29 mouse cellular contexts compared by ENCODE assay signal in the genomic region with DNA sequence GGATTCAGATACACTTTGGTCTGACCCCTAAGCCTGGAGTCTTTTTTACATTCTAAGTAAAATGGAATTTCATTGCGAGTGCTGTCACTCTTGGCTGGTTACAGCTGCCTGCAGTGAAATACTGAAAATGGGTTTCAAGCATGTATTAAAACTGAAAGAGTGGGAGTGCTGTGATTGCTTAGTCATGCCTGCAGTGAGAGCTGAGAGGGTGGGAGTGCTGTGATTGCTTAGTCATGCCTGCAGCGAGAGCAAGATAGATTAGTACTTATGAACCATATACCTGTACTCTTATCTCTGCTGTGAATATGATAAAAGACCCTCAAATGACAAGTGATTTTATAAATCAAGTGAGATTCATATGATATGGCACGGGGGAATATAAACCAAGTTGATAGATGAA. TPM values are rescaled to one million over a fixed set of nuclear protein-coding genes. Genes with fewer than 3 reads are reported as not detected.
DNase-seq lines count a peak whose midpoint lies in the region; ATAC-seq lines count a peak whose summit lies in the region.
"Had no signal": no experiment of that assay in that cellular context is flagged by ENCODE, and none has a peak within 500 bp of the region (broad histone marks: within the 10 kb centered on the region; RNA-seq: fewer than 3 reads in every experiment).

No protein-coding gene starts in this region.

- ATAC-seq in forebrain, embryonic 16.5 days: peak; percentile 38; the same call in 1 of the 2 replicates
- no peak for ATAC-seq in forebrain, embryonic 12.5 days (ENCODE audit: low FRiP score)
- ATAC-seq: hindbrain, postnatal 0 days; inflammation-experienced regulatory T-cells, adult 6 months; intestine, embryonic 16.5 days; Patski had no signal

- no peak overlapping the region for H3K9ac ChIP-seq in forebrain, embryonic 16.5 days (replicated peaks; ENCODE audit: low read depth, low read length)
- H3K9ac ChIP-seq in forebrain, embryonic 12.5 days: no peak overlapping the region
- H3K9ac ChIP-seq: embryonic facial prominence, embryonic 13.5 days; heart, embryonic 13.5 days; hindbrain, embryonic 14.5 days had no signal

- H3K36me3 ChIP-seq in forebrain, embryonic 16.5 days (ENCODE audit: control insufficient read depth, insufficient read depth): no peaks in the 10 kb centered on the region
- no peaks in the 10 kb centered on the region for H3K36me3 ChIP-seq in forebrain, embryonic 12.5 days (replicated peaks)
- H3K36me3 ChIP-seq: embryonic facial prominence, embryonic 10.5 days; embryonic facial prominence, embryonic 13.5 days; heart, embryonic 10.5 days; heart, embryonic 13.5 days had no signal

- DNase-seq in right cerebral cortex, adult 18-20 months: peak; percentile 31
- DNase-seq in right cerebral cortex, postnatal 36 days (ENCODE audit: low spot score in 2 of 2): no peak
- peak; percentile 67 for DNase-seq in brain, adult 2 months (ENCODE audit: low read depth, low spot score)
- no peak for DNase-seq in spleen, postnatal 4 days (ENCODE audit: low spot score in 2 of 2)
- DNase-seq: adrenal gland, postnatal 10 days; adrenal gland, postnatal 36 days; cerebellum, adult 11-12 months; cerebellum, adult 8-10 months; cerebellum, postnatal 10 days; cerebellum, postnatal 36 days; embryo, embryonic 11 days; gastrocnemius, adult 2 months; gastrocnemius, postnatal 14 days; heart, adult 18-20 months; heart, postnatal 14 days; heart, postnatal 4 days; kidney, adult 18-20 months had no signal

- no peaks in the 10 kb centered on the region for H3K9me3 ChIP-seq in forebrain, embryonic 16.5 days (ENCODE audit: control insufficient read depth, low read length)
- H3K9me3 ChIP-seq in forebrain, embryonic 12.5 days: no peaks in the 10 kb centered on the region
- H3K9me3 ChIP-seq: embryonic facial prominence, embryonic 10.5 days; embryonic facial prominence, embryonic 13.5 days; heart, embryonic 10.5 days had no signal

- H3K4me3 ChIP-seq in forebrain, embryonic 16.5 days (replicated peaks; ENCODE audit: low read length): no peak overlapping the region
- H3K4me3 ChIP-seq in forebrain, embryonic 12.5 days (replicated peaks): no peak overlapping the region
- H3K4me3 ChIP-seq: embryonic facial prominence, embryonic 10.5 days; embryonic facial prominence, embryonic 13.5 days; erythroblast, embryonic 14.5 days; gastrocnemius, adult 2 months; heart, embryonic 10.5 days; heart, embryonic 13.5 days had no signal

- no peak overlapping the region for H3K4me2 ChIP-seq in forebrain, embryonic 16.5 days (ENCODE audit: low read length)
- no peak overlapping the region for H3K4me2 ChIP-seq in forebrain, embryonic 12.5 days
- H3K4me2 ChIP-seq: embryonic facial prominence, embryonic 13.5 days; heart, embryonic 13.5 days; hindbrain, embryonic 14.5 days had no signal

- no peak overlapping the region for H3K27ac ChIP-seq in forebrain, embryonic 16.5 days (ENCODE audit: low read length)
- H3K27ac ChIP-seq in forebrain, embryonic 12.5 days: no peak overlapping the region
- H3K27ac ChIP-seq: embryonic facial prominence, embryonic 10.5 days; embryonic facial prominence, embryonic 13.5 days; gastrocnemius, adult 2 months; heart, embryonic 10.5 days; heart, embryonic 13.5 days; hindbrain, embryonic 14.5 days; hindbrain, postnatal 0 days had no signal

- peaks cover 9% of the 10 kb centered on the region; the same call in 1 of the 2 replicates for H3K4me1 ChIP-seq in forebrain, embryonic 16.5 days (replicated peaks; ENCODE audit: control insufficient read depth, insufficient read depth, low read length)
- no peaks in the 10 kb centered on the region for H3K4me1 ChIP-seq in forebrain, embryonic 12.5 days
- H3K4me1 ChIP-seq: embryonic facial prominence, embryonic 10.5 days; heart, embryonic 10.5 days; heart, embryonic 13.5 days had no signal

- H3K27me3 ChIP-seq in forebrain, embryonic 16.5 days (replicated peaks; ENCODE audit: control insufficient read depth, insufficient read depth, low read length): no peaks in the 10 kb centered on the region
- H3K27me3 ChIP-seq in forebrain, embryonic 12.5 days: no peaks in the 10 kb centered on the region
- H3K27me3 ChIP-seq: embryonic facial prominence, embryonic 13.5 days; heart, embryonic 13.5 days had no signal

- 72% methylated on average over 3 of the region's 3 CpGs for WGBS in forebrain, embryonic 16.5 days
- 84% methylated on average over 3 of the region's 3 CpGs for WGBS in forebrain, embryonic 12.5 days

RNA-seq across cellular contexts. Expression of gene Shisa9, which starts 26.2 kb away (rescaled TPM):
- 6.6 and 7.2 TPM in 2 replicates for polyA plus RNA-seq in forebrain, embryonic 16.5 days (2015; fragmentation: Nextera tagmentation; extraction: Ambion mirVana)
- 0.82 and 1.5 TPM in 2 replicates for polyA plus RNA-seq in forebrain, embryonic 12.5 days (2016; fragmentation: Nextera tagmentation; extraction: Ambion mirVana)
- polyA plus RNA-seq: erythroblast, embryonic 14.5 days had no signal

Comparison
In these comparisons a context has a peak if more than half of its experiments do, and no peak if none do; other contexts are left out.
1. DNase-seq: peak in right cerebral cortex, adult 18-20 months (single experiment) and brain, adult 2 months (single experiment); none in right cerebral cortex, postnatal 36 days (0 of 2) and spleen, postnatal 4 days (0 of 2).